Mouse (Mus musculus): ENCODE measurements at regions not wholly inside any gene's neighbourhood (a gene's known extent, or its start where the extent isn't known, plus 50 kb on each side); places are given as distances from the start of the nearest gene placed in this dataset.

DNA sequence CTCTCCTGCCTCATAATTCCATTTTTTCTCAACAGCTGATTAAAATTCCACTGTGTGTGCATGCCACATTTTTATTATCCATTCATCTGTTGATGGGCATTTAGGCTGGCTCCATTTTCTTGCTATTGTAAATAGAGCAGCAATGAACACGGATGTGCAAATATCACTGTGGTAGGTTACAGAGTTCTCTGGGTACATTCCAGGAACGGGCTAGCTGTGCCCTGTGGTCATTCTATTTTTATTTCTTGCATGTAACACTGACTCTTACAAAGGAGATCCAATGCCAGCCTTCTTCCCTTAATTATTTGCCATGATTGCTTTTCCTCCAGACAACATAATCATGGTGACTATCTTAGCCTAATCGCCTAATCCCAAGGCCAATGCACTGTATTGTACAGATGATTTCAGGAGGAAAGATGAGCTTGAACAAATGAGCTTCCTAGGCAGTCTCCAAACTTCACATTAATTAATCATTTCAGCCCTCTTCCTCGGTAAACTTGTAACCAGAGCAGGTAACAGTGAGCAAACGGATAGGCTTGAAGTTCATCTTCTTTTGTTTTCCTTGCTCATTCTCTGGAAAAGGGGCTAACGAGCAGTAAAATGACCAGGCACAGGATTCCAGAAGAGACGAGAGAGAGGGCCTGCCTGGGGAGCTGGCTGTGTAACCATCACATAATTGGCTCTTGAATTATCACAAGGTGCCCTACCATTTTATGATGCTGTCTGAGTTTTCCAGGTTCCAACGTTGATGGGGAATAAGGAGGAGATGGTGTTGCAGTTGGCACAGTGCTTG lies 77.6 kb upstream of the Ppp2r3a start:
- Histone ChIP-seq H3K9ac (no peak overlapping the region), H3K36me3 (no peaks in the 10 kb centered on the region), H3K4me1 (no peaks in the 10 kb centered on the region), H3K27ac (no peak overlapping the region), H3K4me2 (replicated peaks) (no peak overlapping the region), H3K27me3 (no peaks in the 10 kb centered on the region), H3K9me3 (no peaks in the 10 kb centered on the region), H3K4me3 (no peak overlapping the region)
- ATAC-seq (ENCODE audit: low FRiP score, low read depth): no peak
- WGBS: 54% methylated on average over 8 of the region's 8 CpGs

DNA sequence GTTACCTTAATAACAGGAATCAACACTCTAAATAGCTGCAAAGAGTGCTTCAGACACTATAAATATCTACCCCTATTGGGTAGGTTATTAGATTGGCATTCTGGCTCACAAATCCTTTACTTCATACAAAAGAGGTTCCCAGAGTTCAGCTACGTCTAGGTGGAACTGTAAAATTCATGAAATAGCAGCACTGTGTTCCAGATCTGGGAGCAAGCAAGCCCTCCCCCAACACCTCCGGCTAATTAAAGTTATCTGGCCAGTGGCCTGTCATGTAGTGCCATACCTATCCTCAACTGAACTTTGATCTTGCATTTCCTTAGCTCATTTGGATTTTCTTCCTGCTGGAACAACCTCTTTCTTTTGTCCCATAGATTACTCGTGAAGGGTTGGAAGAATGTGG lies 75.4 kb upstream of the Ppp2r3a start:
- Histone ChIP-seq H3K36me3 (no peaks in the 10 kb centered on the region), H3K27me3 (no peaks in the 10 kb centered on the region), H3K4me3 (no peak overlapping the region), H3K27ac (no peak overlapping the region), H3K9ac (no peak overlapping the region), H3K4me1 (no peaks in the 10 kb centered on the region), H3K4me2 (replicated peaks) (no peak overlapping the region), H3K9me3 (no peaks in the 10 kb centered on the region)
- ATAC-seq (ENCODE audit: low FRiP score, low read depth): no peak
- WGBS: 31% methylated on average over 3 of the region's 3 CpGs

DNA sequence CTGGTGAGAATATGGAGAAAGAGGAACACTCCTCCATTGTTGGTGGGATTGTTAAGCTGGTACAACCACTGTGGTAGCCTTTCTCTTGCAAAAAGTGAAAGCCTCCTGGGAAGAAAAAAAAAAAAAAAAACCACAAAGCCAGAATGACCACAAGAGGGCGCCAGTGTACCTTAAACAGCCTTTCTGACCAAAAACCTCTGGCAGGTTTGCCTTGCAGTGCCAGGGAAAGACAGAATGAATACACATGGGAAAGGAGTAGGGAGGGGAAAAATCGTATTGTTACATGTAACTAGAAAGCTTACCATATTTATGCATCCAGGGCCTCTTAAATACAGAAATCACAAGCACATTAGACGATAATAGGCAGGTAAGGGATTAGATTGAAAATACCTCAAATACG lies 62.4 kb upstream of the Ppp2r3a start:
- ATAC-seq (ENCODE audit: low FRiP score, low read depth): no peak
- no peaks in the 10 kb centered on the region for H3K9me3 ChIP-seq
- H3K4me2 ChIP-seq (replicated peaks): no peak overlapping the region
- 48% methylated on average over 4 of the region's 4 CpGs for WGBS
- H3K27ac ChIP-seq: no peak overlapping the region
- H3K36me3 ChIP-seq: no peaks in the 10 kb centered on the region
- no peaks in the 10 kb centered on the region for H3K4me1 ChIP-seq
- no peak overlapping the region for H3K4me3 ChIP-seq
- H3K27me3 ChIP-seq: peaks cover 7% of the 10 kb centered on the region; the same call in 1 of the 2 replicates
- no peak overlapping the region for H3K9ac ChIP-seq

DNA sequence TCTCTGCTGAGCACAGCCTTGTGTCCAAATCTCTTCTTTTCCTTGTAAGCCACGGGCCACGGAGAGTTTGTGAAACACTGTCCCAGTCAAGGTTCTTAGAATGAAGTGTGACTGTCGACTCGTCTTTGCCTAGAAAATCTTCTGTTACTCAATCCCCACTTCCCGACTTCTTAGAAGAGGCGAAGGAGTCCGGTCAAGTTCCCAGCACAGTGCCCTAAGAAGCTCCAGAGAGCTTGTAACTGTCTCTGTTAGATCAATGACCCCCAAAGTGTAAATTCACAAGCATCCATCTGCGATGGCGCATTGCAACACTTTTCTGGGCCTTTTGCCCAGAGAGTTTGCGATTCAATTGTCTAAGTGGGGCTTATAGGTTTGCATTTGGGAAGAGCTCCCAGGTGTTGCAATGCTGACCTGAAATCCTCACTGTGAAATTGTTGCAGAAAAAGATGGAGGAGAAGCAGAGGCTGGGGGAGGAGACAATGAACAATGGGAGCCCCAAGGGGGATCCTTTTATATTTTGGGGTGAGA lies 54.9 kb upstream of the Ppp2r3a start:
- Histone ChIP-seq H3K27ac (no peak overlapping the region), H3K9ac (no peak overlapping the region), H3K9me3 (no peaks in the 10 kb centered on the region), H3K4me3 (no peak overlapping the region), H3K36me3 (no peaks in the 10 kb centered on the region), H3K27me3 (no peaks in the 10 kb centered on the region), H3K4me1 (no peaks in the 10 kb centered on the region), H3K4me2 (replicated peaks) (no peak overlapping the region)
- 83% methylated on average over 10 of the region's 10 CpGs for WGBS
- no peak for ATAC-seq (ENCODE audit: low FRiP score, low read depth)

DNA sequence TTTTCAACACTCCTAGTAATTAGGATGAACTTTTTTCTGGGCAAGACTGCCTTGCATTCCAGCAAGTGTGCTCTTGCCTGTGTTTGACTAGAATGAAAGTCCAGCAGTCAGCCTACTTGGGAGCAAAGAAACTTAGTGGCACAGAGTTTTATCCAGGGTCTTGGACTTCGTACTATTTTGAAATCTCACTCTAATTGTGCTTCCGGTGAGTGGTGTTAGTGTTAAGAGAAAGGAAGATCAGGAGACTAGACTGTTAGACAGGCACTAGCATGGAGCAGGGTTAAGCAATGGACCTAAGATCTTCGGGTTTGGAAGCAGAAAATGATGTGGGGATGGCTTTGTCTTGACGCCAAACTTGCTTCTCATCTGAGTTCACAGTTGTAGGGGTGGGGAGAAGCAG lies 54.1 kb upstream of the Ppp2r3a start:
- Histone ChIP-seq H3K27ac (no peak overlapping the region), H3K9me3 (no peaks in the 10 kb centered on the region), H3K4me2 (replicated peaks) (no peak overlapping the region), H3K36me3 (no peaks in the 10 kb centered on the region), H3K4me3 (no peak overlapping the region), H3K27me3 (no peaks in the 10 kb centered on the region), H3K9ac (no peak overlapping the region), H3K4me1 (no peaks in the 10 kb centered on the region)
- ATAC-seq (ENCODE audit: low FRiP score, low read depth): no peak
- WGBS: 86% methylated on average over 4 of the region's 4 CpGs
